Mouse (Mus musculus) liver, embryonic 11.5 days (tissue): ENCODE results near the gene Adh5. TPM values are rescaled to one million over a fixed set of nuclear protein-coding genes. Genes with fewer than 3 reads are reported as not detected.

Experiments
- ATAC-seq: fragments of 200-750 bp; cut with Nextera tagmentation; replicated peaks from 2 replicates; pipeline ENCODE4 v1.8.0; 2017; ENCODE audit warnings: moderate number of reproducible peaks, mild to moderate bottlenecking, moderate TSS enrichment, moderate library complexity; ENCODE audit not compliant: low FRiP score
- DNase-seq: peaks from one replicate; pipeline ENCODE4 v3.0.0-alpha.2; 2017; ENCODE audit warnings: low spot score
- H3K27ac ChIP-seq: fragments of 300-500 bp; sonication (generic); 2 replicates; pipeline ENCODE4 v1.5.1; 2014; ENCODE audit warnings: mild to moderate bottlenecking, low read depth, low read length, control low read depth
- H3K27me3 ChIP-seq: fragments of 300-500 bp; sonication (generic); replicated peaks from 2 replicates; pipeline ENCODE4 v1.6.1; 2014; ENCODE audit warnings: low read length, mixed read lengths; ENCODE audit not compliant: control insufficient read depth, insufficient read depth
- H3K36me3 ChIP-seq: fragments of 300-500 bp; sonication (generic); 2 replicates; pipeline ENCODE4 v1.6.1; 2014; ENCODE audit warnings: mild to moderate bottlenecking, low read length, moderate library complexity, mixed read lengths; ENCODE audit not compliant: control insufficient read depth, insufficient read depth
- H3K4me1 ChIP-seq: fragments of 300-500 bp; sonication (generic); replicated peaks from 2 replicates; pipeline ENCODE4 v1.6.1; 2014; ENCODE audit warnings: low read length, mixed read lengths; ENCODE audit not compliant: control insufficient read depth, insufficient read depth
- H3K4me2 ChIP-seq: fragments of 300-500 bp; sonication (generic); 2 replicates; pipeline ENCODE4 v1.6.1; 2014; ENCODE audit warnings: mild to moderate bottlenecking, control low read depth, moderate library complexity
- H3K4me3 ChIP-seq: fragments of 300-500 bp; sonication (generic); 2 replicates; pipeline ENCODE4 v1.5.1; 2014; ENCODE audit warnings: low read depth, low read length, control low read depth
- H3K9ac ChIP-seq: fragments of 300-500 bp; sonication (generic); 2 replicates; pipeline ENCODE4 v1.6.1; 2014; ENCODE audit warnings: low read depth, low read length, control low read depth
- H3K9me3 ChIP-seq: fragments of 300-500 bp; sonication (generic); 2 replicates; pipeline ENCODE4 v1.6.1; 2016; ENCODE audit warnings: low read length, inconsistent platforms, mixed read lengths; ENCODE audit not compliant: control insufficient read depth
- WGBS: fragments of 180-500 bp; shearing (Covaris S2); extraction: QIAGEN DNeasy Blood & Tissue Kit; methylation state at CpG from one replicate; pipeline ENCODE4 v1.1.7; 2014; 5-methylcytosine and 5-hydroxymethylcytosine counted together
- polyA plus RNA-seq: library from polyadenylated mRNA; unstranded; fragments of >200 nt; fragmentation: Nextera tagmentation; extraction: Ambion mirVana; gene quantifications from 2 replicates; pipeline ENCODE4 v1.2.1, GENCODE M21; 2014

The Adh5 gene
- polyA plus RNA-seq, 1 experiment from 2014 or later: 184 TPM

DNA sequence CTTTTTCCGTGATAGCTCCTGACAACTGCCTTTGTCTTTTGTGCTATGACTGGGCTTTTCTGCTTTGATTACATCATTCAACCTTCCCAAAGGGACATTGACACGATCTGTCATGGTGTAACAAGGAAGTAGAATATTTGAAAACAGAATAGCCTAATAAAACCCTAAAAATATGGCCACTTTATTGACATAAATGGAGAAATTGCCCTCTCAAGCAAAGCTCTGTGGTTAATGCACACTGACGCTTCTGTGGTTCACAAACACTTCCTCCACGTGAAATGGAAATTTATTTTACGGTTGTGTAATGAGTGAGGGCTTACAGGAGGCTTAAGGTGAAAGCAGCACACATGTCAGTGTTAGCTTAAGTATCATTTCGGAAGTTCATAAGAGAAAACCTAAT lies 23.5 kb upstream of the Adh5 start:
- H3K27me3 ChIP-seq: no peaks in the 10 kb centered on the region
- H3K4me1 ChIP-seq: no peaks in the 10 kb centered on the region
- H3K9ac ChIP-seq: no peak overlapping the region
- ATAC-seq (no peak), DNase-seq (no peak)
- no peak overlapping the region for H3K4me2 ChIP-seq
- no peaks in the 10 kb centered on the region for H3K36me3 ChIP-seq
- no peaks in the 10 kb centered on the region for H3K9me3 ChIP-seq
- 70% methylated on average over 6 of the region's 6 CpGs for WGBS
- H3K4me3 ChIP-seq: no peak overlapping the region
- no peak overlapping the region for H3K27ac ChIP-seq

DNA sequence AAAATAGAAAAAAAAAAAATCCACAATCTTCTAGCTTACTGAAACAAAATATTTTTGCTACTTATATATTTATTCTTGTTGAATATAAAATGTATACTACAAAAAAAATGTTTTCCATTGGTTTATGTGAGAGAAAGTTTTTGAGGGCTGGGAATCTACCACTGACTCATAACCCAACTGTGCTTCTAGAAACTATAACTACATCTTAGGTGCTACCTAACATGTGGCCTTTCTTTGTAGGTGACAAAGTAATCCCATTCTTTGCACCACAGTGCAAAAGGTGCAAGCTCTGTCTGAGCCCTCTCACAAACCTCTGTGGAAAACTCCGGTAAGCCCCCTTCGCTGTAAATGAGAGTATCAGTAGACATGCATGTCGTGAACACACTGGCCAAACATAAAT lies 22.5 kb upstream of the Adh5 start:
- H3K9me3 ChIP-seq: no peaks in the 10 kb centered on the region
- no peak overlapping the region for H3K9ac ChIP-seq
- H3K4me3 ChIP-seq: no peak overlapping the region
- H3K27me3 ChIP-seq: no peaks in the 10 kb centered on the region
- DNase-seq: no peak
- H3K4me2 ChIP-seq: no peak overlapping the region
- H3K4me1 ChIP-seq: no peaks in the 10 kb centered on the region
- no peaks in the 10 kb centered on the region for H3K36me3 ChIP-seq
- 91% methylated on average over 3 of the region's 3 CpGs for WGBS
- ATAC-seq: no peak
- no peak overlapping the region for H3K27ac ChIP-seq

DNA sequence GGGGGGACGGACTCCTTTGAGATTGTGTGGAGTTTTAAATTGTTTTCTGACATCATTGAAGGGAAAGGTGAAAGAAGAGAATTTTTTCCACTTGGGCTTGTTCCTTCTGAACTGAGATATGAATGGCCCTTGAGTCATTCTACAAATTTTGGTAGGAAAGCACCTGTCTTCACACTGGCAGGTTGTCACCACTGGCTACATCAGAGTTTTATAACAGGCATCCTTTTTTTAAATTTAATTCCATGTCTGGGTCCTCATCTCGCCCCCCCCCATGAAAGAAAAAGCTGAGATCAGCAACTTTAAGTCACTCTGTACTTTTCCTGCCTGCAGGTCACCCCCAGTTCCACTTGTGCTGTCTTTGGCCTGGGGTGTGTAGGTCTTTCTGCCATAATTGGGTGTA lies 19.2 kb upstream of the Adh5 start:
- DNase-seq: no peak
- no peak for ATAC-seq
- Histone ChIP-seq H3K4me1 (no peaks in the 10 kb centered on the region), H3K9me3 (no peaks in the 10 kb centered on the region), H3K36me3 (no peaks in the 10 kb centered on the region), H3K4me3 (no peak overlapping the region), H3K27me3 (no peaks in the 10 kb centered on the region), H3K27ac (no peak overlapping the region), H3K9ac (no peak overlapping the region), H3K4me2 (no peak overlapping the region)
- WGBS: 53% methylated on average over 2 of the region's 2 CpGs

DNA sequence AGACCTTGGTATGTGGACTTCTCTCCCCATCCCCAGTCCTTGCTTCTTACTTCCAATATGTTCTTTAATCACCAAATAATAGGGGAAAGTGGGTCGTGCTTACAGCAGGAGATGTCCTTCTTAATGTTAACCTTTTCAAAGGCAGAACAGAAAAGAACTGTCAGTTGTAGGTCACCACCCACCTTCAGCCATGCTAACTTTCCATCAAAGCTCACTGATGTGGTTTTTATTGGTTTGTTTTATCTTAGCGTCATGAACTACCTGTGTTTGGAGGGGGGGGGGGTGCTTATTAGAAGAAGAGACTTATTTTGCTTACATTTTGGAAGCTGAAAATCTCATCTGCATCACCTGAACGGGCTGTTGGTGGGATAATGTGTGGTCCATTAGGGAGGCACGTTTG lies 18.6 kb upstream of the Adh5 start:
- no peaks in the 10 kb centered on the region for H3K4me1 ChIP-seq
- no peak overlapping the region for H3K9ac ChIP-seq
- 57% methylated on average over 4 of the region's 4 CpGs for WGBS
- H3K9me3 ChIP-seq: no peaks in the 10 kb centered on the region
- no peaks in the 10 kb centered on the region for H3K36me3 ChIP-seq
- no peak overlapping the region for H3K4me2 ChIP-seq
- ATAC-seq (no peak), DNase-seq (no peak)
- no peak overlapping the region for H3K4me3 ChIP-seq
- H3K27me3 ChIP-seq: no peaks in the 10 kb centered on the region
- H3K27ac ChIP-seq: no peak overlapping the region

DNA sequence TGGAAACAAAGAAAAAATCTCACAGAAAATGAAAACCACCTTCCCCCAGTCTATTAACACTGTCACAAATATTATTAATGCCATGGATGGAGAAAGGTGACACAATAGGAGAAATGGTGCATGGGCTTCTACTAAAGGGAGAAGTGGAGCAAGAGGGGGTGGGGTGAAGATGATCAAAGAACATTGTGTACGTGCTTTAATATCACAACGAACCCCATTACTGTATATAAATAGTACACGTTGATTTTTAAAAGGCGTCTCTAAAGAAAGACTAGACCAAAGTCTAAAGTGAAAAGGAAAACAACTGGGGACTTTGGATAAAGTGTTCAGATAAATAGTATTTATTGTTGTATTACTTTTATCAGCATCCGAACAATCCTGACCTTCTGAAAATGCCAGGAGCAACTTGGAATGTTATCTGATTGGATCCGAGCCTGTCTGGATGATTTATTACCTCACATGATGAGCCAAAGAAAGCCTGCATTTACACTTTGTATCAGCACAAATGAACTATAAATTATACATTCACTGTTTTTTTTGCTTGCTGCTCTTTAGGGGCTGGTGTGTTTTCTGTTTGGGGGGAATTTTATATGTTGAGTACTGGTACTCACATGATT lies 12.4 kb upstream of the Adh5 start:
- H3K4me3 ChIP-seq: no peak overlapping the region

DNA sequence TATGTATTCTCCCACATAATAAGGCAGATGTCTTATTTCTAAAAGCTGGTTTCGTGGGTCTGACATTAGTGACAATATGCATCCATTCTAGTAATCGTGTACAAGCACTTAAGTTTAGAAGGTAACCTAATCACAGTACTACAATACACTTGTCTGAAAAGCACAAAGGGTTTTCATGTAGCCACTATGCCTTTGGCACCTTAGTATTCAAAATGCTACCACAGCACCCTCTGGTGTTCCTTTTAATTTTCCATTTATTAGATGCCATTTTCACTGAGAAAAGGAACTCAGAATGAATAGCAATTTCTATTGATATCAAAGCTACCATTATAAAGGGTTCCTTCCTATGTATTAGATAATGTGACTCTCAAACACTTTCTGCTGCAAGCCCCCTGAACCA lies 11.1 kb upstream of the Adh5 start:
- H3K4me3 ChIP-seq: no peak overlapping the region
- H3K4me1 ChIP-seq: no peaks in the 10 kb centered on the region
- no peak overlapping the region for H3K4me2 ChIP-seq
- no peaks in the 10 kb centered on the region for H3K27me3 ChIP-seq
- ATAC-seq (no peak), DNase-seq (no peak)
- WGBS: 72% methylated on average over 2 of the region's 2 CpGs
- H3K36me3 ChIP-seq: no peaks in the 10 kb centered on the region
- H3K9me3 ChIP-seq: 0 out of 2 replicates have a peak, but pooled peaks cover 2% of the 10 kb centered on the region
- no peak overlapping the region for H3K9ac ChIP-seq
- no peak overlapping the region for H3K27ac ChIP-seq

More for the DNA sequence above, 12.4 kb upstream of the Adh5 start:
- Histone ChIP-seq H3K27ac (no peak overlapping the region), H3K4me1 (no peaks in the 10 kb centered on the region), H3K27me3 (no peaks in the 10 kb centered on the region), H3K36me3 (no peaks in the 10 kb centered on the region), H3K9me3 (no peaks in the 10 kb centered on the region), H3K9ac (no peak overlapping the region), H3K4me2 (no peak overlapping the region)
- ATAC-seq: no peak
- no peak for DNase-seq
- whole genome bisulfite sequencing: 79% methylated on average over 6 of the region's 6 CpGs

DNA sequence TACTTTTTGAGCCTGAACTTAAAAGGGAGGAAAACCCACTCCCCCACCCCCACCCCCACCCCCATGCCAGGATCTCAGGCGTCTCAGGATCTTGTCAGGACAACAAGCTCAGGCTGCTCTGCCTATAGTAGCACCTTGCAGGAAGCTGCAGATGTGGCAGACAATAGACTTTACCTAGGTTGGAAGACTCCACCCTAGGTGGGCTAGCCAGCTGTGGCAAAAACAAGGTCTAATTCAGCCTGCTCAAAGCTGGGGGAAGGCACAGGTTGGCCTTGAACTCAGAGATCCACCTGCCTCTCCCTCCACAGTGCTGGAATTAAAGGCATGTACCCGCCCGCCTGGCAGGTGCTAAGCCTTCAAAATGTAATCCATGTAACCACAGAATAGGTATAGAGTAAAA lies 4.2 kb upstream of the Adh5 start:
- 77% methylated on average over 3 of the region's 3 CpGs for whole genome bisulfite sequencing
- H3K36me3 ChIP-seq: no peaks in the 10 kb centered on the region
- DNase-seq: no peak
- H3K9ac ChIP-seq: no peak overlapping the region
- H3K9me3 ChIP-seq: 0 out of 2 replicates have a peak, but pooled peaks cover 2% of the 10 kb centered on the region
- no peak overlapping the region for H3K27ac ChIP-seq
- no peaks in the 10 kb centered on the region for H3K4me1 ChIP-seq
- no peak for ATAC-seq
- H3K4me2 ChIP-seq: no peak overlapping the region
- no peaks in the 10 kb centered on the region for H3K27me3 ChIP-seq
- no peak overlapping the region for H3K4me3 ChIP-seq

DNA sequence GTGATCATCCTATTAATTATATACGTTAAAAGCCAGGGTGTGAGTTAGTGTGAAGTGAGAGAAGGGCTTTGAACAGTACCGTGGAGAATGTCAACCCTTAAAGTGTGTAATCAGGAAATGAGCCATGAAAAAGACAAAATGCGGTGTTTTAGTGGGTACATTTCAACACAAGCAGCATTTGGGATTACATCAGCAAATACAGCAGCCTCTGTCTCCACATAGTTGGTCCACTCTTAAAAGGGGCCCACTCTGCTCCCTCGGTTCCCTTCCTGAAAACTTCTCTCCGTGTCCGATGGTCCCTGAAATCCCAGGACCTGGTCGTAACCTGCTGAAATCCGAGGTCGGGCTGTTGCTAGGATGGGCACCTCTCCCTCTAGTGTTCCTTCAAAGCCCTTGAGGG lies 690 bp upstream of the Adh5 start:
- DNase-seq: no peak
- Histone ChIP-seq H3K9me3 (no peaks in the 10 kb centered on the region), H3K4me1 (peaks cover 6% of the 10 kb centered on the region; the same call in 1 of the 2 replicates), H3K9ac (peak overlapping the region; percentile 90), H3K4me3 (peak overlapping the region; percentile 86), H3K27ac (peak overlapping the region; percentile 67), H3K27me3 (no peaks in the 10 kb centered on the region), H3K36me3 (peaks cover 5% of the 10 kb centered on the region; the same call in 1 of the 2 replicates), H3K4me2 (peak overlapping the region; percentile 94)
- ATAC-seq: no peak
- 4% methylated on average over 9 of the region's 9 CpGs for WGBS

DNA sequence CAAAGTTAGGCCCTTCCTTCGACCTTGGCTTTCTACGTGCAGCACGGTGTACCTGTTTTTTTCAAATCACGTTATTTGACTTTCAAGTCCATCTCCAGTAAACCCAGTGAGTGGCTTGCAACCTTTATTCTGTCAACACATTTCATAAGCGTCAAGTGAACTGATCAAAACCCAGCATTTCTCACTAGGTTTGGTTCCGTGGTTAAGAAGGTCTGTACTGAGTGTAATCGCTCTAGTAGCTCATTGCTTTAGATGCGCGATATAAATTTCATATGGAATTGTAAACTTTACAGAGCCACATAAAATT lies 525 bp downstream of the Adh5 start:
- Histone ChIP-seq H3K9me3 (no peaks in the 10 kb centered on the region), H3K27me3 (no peaks in the 10 kb centered on the region), H3K4me1 (peaks cover 6% of the 10 kb centered on the region; the same call in 1 of the 2 replicates), H3K4me2 (peak overlapping the region; percentile 82), H3K9ac (peak overlapping the region; percentile 90), H3K36me3 (peaks cover 5% of the 10 kb centered on the region; the same call in 1 of the 2 replicates), H3K4me3 (peak overlapping the region; percentile 86), H3K27ac (peak overlapping the region; percentile 67)
- DNase-seq (no peak), ATAC-seq (no peak)
- 5% methylated on average over 9 of the region's 9 CpGs for WGBS
